Mouse (Mus musculus): ENCODE data around the gene Swsap1. TPM values are rescaled to one million over a fixed set of nuclear protein-coding genes. Genes with fewer than 3 reads are reported as not detected.
A peak's percentile ranks its signal among the peaks of the same experiment; 100 is the strongest.

The Swsap1 gene
- polyA plus RNA-seq, 1 experiment from 2014 or later, result 12.5 TPM

DNA sequence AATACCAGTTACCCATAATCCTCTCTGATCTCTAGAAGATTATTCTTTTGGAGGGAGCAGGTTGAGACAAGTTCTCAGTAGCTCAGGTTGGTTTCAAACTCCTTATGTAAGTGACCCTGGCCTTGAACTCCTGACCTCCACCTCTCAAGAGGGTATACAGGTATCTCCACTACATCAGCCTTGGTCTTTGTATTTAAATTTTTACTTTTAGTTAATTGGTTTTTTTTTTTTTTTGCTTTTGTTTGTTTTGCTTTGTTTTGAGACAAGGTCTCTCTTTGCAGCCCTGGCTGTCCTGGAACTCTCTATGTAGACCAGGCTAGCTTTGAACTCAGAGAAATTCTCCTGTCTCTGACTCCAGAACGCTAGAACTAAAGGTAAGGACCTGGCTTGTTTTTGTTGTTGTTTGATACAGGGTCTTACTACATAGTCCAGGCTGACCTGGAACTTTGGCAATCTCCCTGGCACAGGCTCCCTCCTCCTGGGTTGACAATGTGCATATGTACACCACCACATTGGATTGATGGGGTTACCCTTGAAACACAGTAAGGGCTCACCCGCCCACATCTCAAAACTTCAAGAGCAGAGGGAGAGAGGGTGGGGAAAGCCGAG is 32.0 kb upstream of the Swsap1 start:
- no peak overlapping the region for H3K4me2 ChIP-seq (ENCODE audit: low read length)
- H3K27me3 ChIP-seq (replicated peaks; ENCODE audit: control insufficient read depth, insufficient read depth, low read length), result no peaks in the 10 kb centered on the region
- H3K4me3 ChIP-seq (replicated peaks; ENCODE audit: low read length), result no peak overlapping the region
- H3K36me3 ChIP-seq (ENCODE audit: control insufficient read depth, insufficient read depth), result no peaks in the 10 kb centered on the region
- WGBS, result 72% methylated on average over 3 of the region's 3 CpGs
- no peak overlapping the region for H3K9ac ChIP-seq (replicated peaks; ENCODE audit: low read depth, low read length)
- ATAC-seq, result no peak
- H3K27ac ChIP-seq (ENCODE audit: low read length), result no peak overlapping the region
- peaks cover 14% of the 10 kb centered on the region for H3K4me1 ChIP-seq (replicated peaks; ENCODE audit: control insufficient read depth, insufficient read depth, low read length)
- no peaks in the 10 kb centered on the region for H3K9me3 ChIP-seq (ENCODE audit: control insufficient read depth, low read length)

DNA sequence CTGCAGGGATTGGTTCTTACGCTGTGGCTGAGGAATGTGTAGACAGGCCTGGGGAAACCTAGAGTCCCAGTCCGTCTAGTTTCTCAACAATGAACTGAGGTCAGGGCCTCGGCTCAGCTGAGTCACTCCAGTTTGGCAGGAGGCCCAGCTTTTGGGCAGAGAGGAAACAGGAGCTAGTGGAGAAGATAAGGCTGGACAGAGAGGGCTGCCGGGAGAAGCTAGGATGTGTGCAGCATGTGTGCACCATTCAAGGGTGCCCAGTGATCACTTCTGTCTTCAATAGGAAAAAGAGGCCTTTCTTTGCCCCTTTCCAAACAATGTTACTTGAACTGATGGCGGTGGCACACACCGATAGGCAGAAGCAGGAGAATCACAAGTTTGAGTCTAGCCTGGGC is 31.5 kb upstream of the Swsap1 start:
- WGBS, result 72% methylated on average over 6 of the region's 6 CpGs
- Histone ChIP-seq H3K4me1 (replicated peaks; ENCODE audit: control insufficient read depth, insufficient read depth, low read length) (peaks cover 14% of the 10 kb centered on the region), H3K4me3 (replicated peaks; ENCODE audit: low read length) (no peak overlapping the region), H3K9me3 (ENCODE audit: control insufficient read depth, low read length) (no peaks in the 10 kb centered on the region), H3K27me3 (replicated peaks; ENCODE audit: control insufficient read depth, insufficient read depth, low read length) (no peaks in the 10 kb centered on the region), H3K4me2 (ENCODE audit: low read length) (no peak overlapping the region), H3K36me3 (ENCODE audit: control insufficient read depth, insufficient read depth) (no peaks in the 10 kb centered on the region), H3K27ac (ENCODE audit: low read length) (no peak overlapping the region), H3K9ac (replicated peaks; ENCODE audit: low read depth, low read length) (no peak overlapping the region)
- ATAC-seq, result no peak

DNA sequence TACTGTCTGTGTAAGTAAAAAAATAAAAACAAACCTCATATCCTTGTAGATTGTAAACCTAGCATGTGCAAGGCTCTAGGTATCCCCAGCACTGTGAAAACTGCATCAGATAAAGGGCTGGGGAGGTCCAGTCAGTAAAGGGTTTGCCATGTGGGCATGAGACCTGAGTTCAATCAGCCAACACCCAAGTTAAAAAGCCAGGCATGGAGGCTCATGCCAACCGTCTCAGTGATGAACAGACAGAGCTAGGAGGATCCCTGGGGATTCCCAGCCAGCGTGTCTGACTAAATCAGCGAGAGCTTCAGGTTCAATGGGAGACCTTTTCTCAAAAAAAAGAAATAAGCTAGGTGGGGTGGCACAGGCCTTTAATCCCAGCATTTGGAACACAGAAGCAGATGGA is 30.5 kb upstream of the Swsap1 start:
- Histone ChIP-seq H3K9me3 (ENCODE audit: control insufficient read depth, low read length) (no peaks in the 10 kb centered on the region), H3K27ac (ENCODE audit: low read length) (no peak overlapping the region), H3K36me3 (ENCODE audit: control insufficient read depth, insufficient read depth) (no peaks in the 10 kb centered on the region), H3K4me2 (ENCODE audit: low read length) (no peak overlapping the region), H3K4me3 (replicated peaks; ENCODE audit: low read length) (no peak overlapping the region), H3K9ac (replicated peaks; ENCODE audit: low read depth, low read length) (no peak overlapping the region), H3K4me1 (replicated peaks; ENCODE audit: control insufficient read depth, insufficient read depth, low read length) (peaks cover 14% of the 10 kb centered on the region), H3K27me3 (replicated peaks; ENCODE audit: control insufficient read depth, insufficient read depth, low read length) (no peaks in the 10 kb centered on the region)
- WGBS, result 87% methylated on average over 3 of the region's 3 CpGs
- no peak for ATAC-seq

DNA sequence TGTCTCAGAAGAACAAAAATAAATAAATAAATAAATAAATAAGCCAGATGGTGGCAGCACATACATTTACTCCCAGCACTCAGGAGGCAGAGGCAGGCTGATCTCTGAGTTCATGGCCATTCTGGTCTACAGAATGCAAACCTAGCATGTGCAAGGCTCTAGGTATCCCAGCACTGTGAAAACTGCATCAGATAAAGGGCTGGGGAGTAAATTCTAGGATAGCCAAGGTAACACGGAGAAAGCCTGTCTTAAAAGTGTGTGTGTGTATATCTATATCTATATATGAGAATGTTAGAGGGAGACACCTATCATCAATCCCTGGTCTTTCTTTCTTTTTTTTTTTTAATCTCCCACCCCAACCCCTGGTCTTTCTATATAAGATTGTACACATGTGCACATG is 30.0 kb upstream of the Swsap1 start:
- 100% methylated on average over 1 of the region's 1 CpGs for WGBS
- Histone ChIP-seq H3K9me3 (ENCODE audit: control insufficient read depth, low read length) (no peaks in the 10 kb centered on the region), H3K36me3 (ENCODE audit: control insufficient read depth, insufficient read depth) (no peaks in the 10 kb centered on the region), H3K27me3 (replicated peaks; ENCODE audit: control insufficient read depth, insufficient read depth, low read length) (no peaks in the 10 kb centered on the region), H3K4me2 (ENCODE audit: low read length) (no peak overlapping the region), H3K4me3 (replicated peaks; ENCODE audit: low read length) (no peak overlapping the region), H3K4me1 (replicated peaks; ENCODE audit: control insufficient read depth, insufficient read depth, low read length) (peaks cover 14% of the 10 kb centered on the region), H3K9ac (replicated peaks; ENCODE audit: low read depth, low read length) (no peak overlapping the region), H3K27ac (ENCODE audit: low read length) (no peak overlapping the region)
- no peak for ATAC-seq

DNA sequence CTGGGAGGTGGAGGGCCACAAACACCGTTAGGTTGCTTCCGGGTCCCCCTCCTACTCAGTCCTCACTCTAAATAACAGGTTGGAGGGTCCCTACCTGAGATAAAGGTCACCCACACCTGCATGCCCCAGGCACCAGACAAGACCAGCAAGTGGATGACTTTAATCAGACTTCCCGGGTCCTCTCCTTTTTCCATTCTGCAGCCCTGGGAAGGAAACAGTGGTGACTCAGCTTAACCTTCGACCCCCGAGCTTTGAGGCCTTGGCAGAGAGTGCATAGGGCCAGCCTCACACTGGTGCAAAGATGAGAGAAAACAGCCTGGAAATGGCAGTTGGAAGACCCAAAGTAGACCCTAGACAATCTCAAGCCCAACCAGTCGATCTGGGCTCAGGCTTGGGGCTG is 29.4 kb upstream of the Swsap1 start:
- Histone ChIP-seq H3K27ac (ENCODE audit: low read length) (no peak overlapping the region), H3K9me3 (ENCODE audit: control insufficient read depth, low read length) (no peaks in the 10 kb centered on the region), H3K4me3 (replicated peaks; ENCODE audit: low read length) (peak overlapping the region; percentile 58; the same call in 1 of the 2 replicates), H3K4me2 (ENCODE audit: low read length) (peak overlapping the region; percentile 66), H3K4me1 (replicated peaks; ENCODE audit: control insufficient read depth, insufficient read depth, low read length) (peaks cover 14% of the 10 kb centered on the region), H3K27me3 (replicated peaks; ENCODE audit: control insufficient read depth, insufficient read depth, low read length) (no peaks in the 10 kb centered on the region), H3K9ac (replicated peaks; ENCODE audit: low read depth, low read length) (no peak overlapping the region), H3K36me3 (ENCODE audit: control insufficient read depth, insufficient read depth) (no peaks in the 10 kb centered on the region)
- ATAC-seq, result no peak
- WGBS, result 79% methylated on average over 6 of the region's 6 CpGs

DNA sequence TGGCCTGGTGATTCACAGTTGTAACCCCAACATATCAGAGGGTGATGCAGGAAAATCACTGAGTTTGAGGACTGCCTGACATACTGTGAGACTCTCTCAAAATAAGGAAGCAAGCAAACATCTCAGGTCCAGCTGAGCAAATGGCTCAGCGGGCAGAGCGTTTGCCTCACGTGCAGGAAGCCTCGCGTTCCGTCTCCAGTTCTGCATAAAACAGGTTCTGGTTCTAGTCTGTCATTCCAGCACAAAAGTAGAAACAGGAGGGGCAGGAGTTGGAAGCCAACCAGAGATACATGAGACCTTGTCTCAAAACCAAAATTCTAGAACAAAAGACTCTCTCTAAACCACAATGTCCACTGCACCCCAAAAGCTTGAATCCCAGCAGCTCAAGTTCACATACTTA is 28.8 kb upstream of the Swsap1 start:
- peak overlapping the region; percentile 62 for H3K27ac ChIP-seq (ENCODE audit: low read length)
- no peaks in the 10 kb centered on the region for H3K9me3 ChIP-seq (ENCODE audit: control insufficient read depth, low read length)
- H3K27me3 ChIP-seq (replicated peaks; ENCODE audit: control insufficient read depth, insufficient read depth, low read length), result no peaks in the 10 kb centered on the region
- 5% methylated on average over 6 of the region's 6 CpGs for WGBS
- peaks cover 14% of the 10 kb centered on the region for H3K4me1 ChIP-seq (replicated peaks; ENCODE audit: control insufficient read depth, insufficient read depth, low read length)
- H3K4me2 ChIP-seq (ENCODE audit: low read length), result peak overlapping the region; percentile 66
- peak overlapping the region; percentile 58 for H3K4me3 ChIP-seq (replicated peaks; ENCODE audit: low read length)
- no peaks in the 10 kb centered on the region for H3K36me3 ChIP-seq (ENCODE audit: control insufficient read depth, insufficient read depth)
- 0 out of 2 replicates have a peak, but pooled peaks have one; percentile 5 for ATAC-seq
- H3K9ac ChIP-seq (replicated peaks; ENCODE audit: low read depth, low read length), result peak overlapping the region; percentile 78

DNA sequence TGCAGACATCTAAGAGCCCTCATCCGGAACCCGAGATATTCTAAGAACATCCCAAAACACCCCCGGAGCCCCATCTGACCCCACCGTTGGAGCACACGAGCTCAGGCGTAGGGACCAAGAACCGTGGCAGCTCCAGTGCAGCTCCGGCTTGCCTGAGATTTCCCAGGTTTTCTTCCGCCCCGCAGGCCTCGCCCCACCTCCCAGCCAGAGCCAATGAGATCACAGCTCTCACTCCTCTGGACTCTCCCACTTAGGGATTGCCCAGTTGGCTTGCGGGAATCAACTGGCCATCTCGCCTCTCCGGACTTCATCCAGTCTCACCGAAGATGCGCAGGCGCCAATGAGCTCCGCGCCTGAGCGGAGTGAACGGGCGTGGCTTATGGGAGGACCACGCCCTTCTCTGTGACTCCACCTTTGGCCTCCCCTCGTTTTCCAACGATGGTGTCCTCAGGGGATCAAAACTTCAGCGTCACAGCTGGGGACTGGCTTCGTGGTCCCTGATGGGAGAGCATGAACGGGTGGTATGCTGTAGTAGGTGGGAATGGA is 28.3 kb upstream of the Swsap1 start, which contains the start of the genes Ccdc159 and Tmem205:
Ccdc159 (plus strand) TSS at position 264 of the 546 bp plus-strand sequence.
Tmem205 (minus strand) TSS at position 349 of the 546 bp plus-strand sequence.
- H3K36me3 ChIP-seq (ENCODE audit: control insufficient read depth, insufficient read depth), result no peaks in the 10 kb centered on the region
- peak within 1 kb of the TSS; percentile 58 for H3K4me3 ChIP-seq (replicated peaks; ENCODE audit: low read length)
- no peaks in the 10 kb centered on the region for H3K9me3 ChIP-seq (ENCODE audit: control insufficient read depth, low read length)
- ATAC-seq, result peak; percentile 96
- WGBS, result under 1% methylated on average over 28 of the region's 28 CpGs
- H3K4me1 ChIP-seq (replicated peaks; ENCODE audit: control insufficient read depth, insufficient read depth, low read length), result peaks cover 14% of the 10 kb centered on the region
- peak within 1 kb of the TSS; percentile 62 for H3K27ac ChIP-seq (ENCODE audit: low read length)
- peak within 1 kb of the TSS; percentile 66 for H3K4me2 ChIP-seq (ENCODE audit: low read length)
- H3K9ac ChIP-seq (replicated peaks; ENCODE audit: low read depth, low read length), result peak within 1 kb of the TSS; percentile 78
- H3K27me3 ChIP-seq (replicated peaks; ENCODE audit: control insufficient read depth, insufficient read depth, low read length), result no peaks in the 10 kb centered on the region

DNA sequence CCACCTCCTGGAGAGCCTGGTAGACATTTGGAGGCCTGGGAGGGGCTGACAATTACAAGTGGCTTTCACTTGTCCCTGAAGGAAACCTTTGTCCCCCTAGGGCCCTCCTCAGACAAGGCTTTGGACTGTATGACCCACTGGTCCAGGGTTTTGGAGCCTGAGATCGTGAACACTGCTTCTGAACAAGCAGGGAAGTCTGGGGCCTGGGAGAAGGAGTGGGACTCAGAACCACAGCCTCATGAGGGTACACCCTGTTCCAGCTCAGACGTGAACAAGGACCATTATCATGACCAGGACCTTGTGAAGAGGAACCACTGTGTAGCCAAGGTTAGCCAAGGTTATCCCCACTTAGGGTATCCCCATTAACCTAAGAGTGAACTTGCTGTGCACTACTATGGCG is 26.3 kb upstream of the Swsap1 start:
- Histone ChIP-seq H3K4me3 (replicated peaks; ENCODE audit: low read length) (no peak overlapping the region), H3K27me3 (replicated peaks; ENCODE audit: control insufficient read depth, insufficient read depth, low read length) (no peaks in the 10 kb centered on the region), H3K27ac (ENCODE audit: low read length) (no peak overlapping the region), H3K36me3 (ENCODE audit: control insufficient read depth, insufficient read depth) (no peaks in the 10 kb centered on the region), H3K4me1 (replicated peaks; ENCODE audit: control insufficient read depth, insufficient read depth, low read length) (peaks cover 14% of the 10 kb centered on the region), H3K9ac (replicated peaks; ENCODE audit: low read depth, low read length) (no peak overlapping the region), H3K4me2 (ENCODE audit: low read length) (no peak overlapping the region), H3K9me3 (ENCODE audit: control insufficient read depth, low read length) (no peaks in the 10 kb centered on the region)
- 83% methylated on average over 3 of the region's 3 CpGs for WGBS
- ATAC-seq, result no peak

DNA sequence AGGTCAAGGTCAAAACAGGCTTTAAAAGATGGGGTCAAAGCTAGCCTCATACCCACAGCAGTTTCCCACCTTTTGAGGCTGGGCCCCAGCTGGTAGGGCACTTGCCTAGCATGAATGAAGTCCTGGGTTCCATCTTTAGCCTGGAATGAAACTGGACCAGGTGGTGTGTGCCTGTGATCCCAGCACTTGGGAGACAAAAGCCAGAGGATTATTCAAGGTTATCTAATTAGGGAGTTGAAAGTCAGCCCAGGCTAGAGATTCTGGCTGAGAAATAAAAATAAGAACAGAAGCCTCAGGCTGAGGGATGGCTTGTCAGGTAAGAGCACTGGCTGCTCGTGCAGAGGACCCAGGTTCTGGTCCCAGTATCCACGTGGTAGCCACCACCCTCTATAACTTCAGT is 23.5 kb upstream of the Swsap1 start:
- H3K4me1 ChIP-seq (replicated peaks; ENCODE audit: control insufficient read depth, insufficient read depth, low read length), result peaks cover 8% of the 10 kb centered on the region
- no peaks in the 10 kb centered on the region for H3K36me3 ChIP-seq (ENCODE audit: control insufficient read depth, insufficient read depth)
- WGBS, result 68% methylated on average over 2 of the region's 2 CpGs
- no peak overlapping the region for H3K4me2 ChIP-seq (ENCODE audit: low read length)
- H3K9ac ChIP-seq (replicated peaks; ENCODE audit: low read depth, low read length), result no peak overlapping the region
- H3K27me3 ChIP-seq (replicated peaks; ENCODE audit: control insufficient read depth, insufficient read depth, low read length), result no peaks in the 10 kb centered on the region
- no peak overlapping the region for H3K4me3 ChIP-seq (replicated peaks; ENCODE audit: low read length)
- ATAC-seq, result no peak
- H3K9me3 ChIP-seq (ENCODE audit: control insufficient read depth, low read length), result no peaks in the 10 kb centered on the region
- H3K27ac ChIP-seq (ENCODE audit: low read length), result no peak overlapping the region

Measured in forebrain, embryonic 16.5 days (tissue).